Mouse (Mus musculus): Measurements from ENCODE around the gene Camk1d.

DNA sequence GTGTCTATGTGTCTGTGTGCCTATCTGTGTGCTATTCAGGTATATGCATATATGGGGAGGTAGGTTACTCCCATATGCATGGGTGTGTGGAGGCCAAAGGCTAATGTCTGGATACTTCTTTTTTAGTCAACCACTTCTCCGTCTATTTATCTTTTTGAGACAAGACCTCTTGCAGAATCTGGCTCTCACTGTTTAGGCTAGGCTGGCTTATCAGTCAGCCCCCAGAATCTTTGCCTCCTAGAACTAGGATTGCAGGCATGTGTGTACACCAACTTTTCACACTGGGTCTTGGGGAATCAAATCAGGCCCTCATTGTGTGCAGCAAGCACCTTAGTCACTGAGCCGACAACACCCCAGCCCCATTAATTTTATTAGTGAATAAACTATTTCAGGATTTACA, 36.8 kb downstream of the Camk1d start:
- TF ChIP-seq POLR2A (IDR thresholded peaks at IDR 0.05; ENCODE audit: low read depth, low read length) (no peak), CTCF (conservative IDR thresholded peaks at IDR 0.05; ENCODE audit: insufficient read depth, insufficient read length, low read depth, low read length) (no peak)

All from kidney, adult 2 months (tissue).